Mouse (Mus musculus) liver, postnatal 0 days (tissue): Measurements from ENCODE around the gene Pxdn.

Source experiments
- CTCF ChIP-seq: sonication (generic); IDR thresholded peaks from 2 replicates; pipeline ENCODE4 v1.5.1; 2016; ENCODE audit warnings: antibody characterized with exemption, low read depth
- EP300 ChIP-seq: IDR thresholded peaks from 2 replicates; pipeline ENCODE4 v1.6.1; 2016; ENCODE audit warnings: antibody characterized with exemption, low read depth, mild to moderate bottlenecking

DNA sequence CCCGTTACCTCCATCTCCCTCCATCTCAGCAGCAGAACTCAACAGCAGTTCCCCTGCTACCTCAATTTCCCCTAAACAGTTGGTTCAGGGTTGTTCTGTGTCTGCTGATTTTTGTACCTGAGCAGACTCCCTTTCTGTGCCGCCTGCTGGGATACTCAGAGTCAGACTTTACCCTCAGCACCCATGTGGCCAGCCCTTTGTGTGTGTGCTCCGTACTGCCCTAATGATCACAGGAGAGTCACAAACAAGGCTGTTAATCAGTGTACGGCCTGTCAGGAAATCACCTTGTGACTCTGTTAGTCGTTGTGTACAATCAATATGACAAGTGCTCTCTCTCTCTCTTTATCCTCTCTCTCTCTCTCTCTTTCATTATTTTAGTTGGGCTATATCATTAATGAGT, 21.2 kb downstream of the Pxdn start:
- TF ChIP-seq CTCF (no peak), EP300 (no peak)
